Mouse (Mus musculus): ENCODE measurements at regions not wholly inside any gene's neighbourhood (a gene's known extent, or its start where the extent isn't known, plus 50 kb on each side); places are given as distances from the start of the nearest gene placed in this dataset.

DNA sequence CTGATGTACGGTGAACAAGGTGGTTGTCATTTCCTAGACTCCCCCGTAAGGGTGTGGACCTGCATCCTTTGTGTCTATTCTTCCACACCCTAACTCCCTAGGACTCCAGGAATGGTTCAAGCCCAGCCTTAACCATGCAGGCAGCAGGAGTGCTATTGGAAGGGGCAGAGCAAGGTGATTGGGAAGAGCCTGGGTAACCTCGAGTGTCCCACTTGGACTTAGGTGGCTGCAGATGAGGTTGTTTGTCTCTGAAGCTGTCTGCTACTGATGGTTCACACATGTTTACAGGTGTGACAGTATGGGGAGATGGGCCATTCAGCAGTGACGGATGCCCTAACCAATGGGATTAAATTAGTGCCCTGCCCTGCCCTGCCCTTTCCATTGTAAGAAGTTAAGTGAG, 207.4 kb downstream of the Zfp326 start:
- TF ChIP-seq CTCF (IDR thresholded peaks at IDR 0.05; ENCODE audit: borderline replicate concordance, insufficient read depth, low read length) (no peak), POLR2A (IDR thresholded peaks at IDR 0.05; ENCODE audit: low read depth, low read length) (no peak)

All from embryonic fibroblast, embryonic 13.5 days (primary cell).